Mouse (Mus musculus): ENCODE data around the gene Defb25.

GRCm38 (mm10) chr2:152622953-152623352 is at the start of gene Defb25:
- no peak for TF ChIP-seq CTCF (IDR thresholded peaks at IDR 0.05; ENCODE audit: low read depth)
- TF ChIP-seq EP300 (IDR thresholded peaks at IDR 0.05; ENCODE audit: low read depth) = no peak
